Mouse (Mus musculus): Measurements from ENCODE around the gene Cadm1.

Cadm1 gene

DNA sequence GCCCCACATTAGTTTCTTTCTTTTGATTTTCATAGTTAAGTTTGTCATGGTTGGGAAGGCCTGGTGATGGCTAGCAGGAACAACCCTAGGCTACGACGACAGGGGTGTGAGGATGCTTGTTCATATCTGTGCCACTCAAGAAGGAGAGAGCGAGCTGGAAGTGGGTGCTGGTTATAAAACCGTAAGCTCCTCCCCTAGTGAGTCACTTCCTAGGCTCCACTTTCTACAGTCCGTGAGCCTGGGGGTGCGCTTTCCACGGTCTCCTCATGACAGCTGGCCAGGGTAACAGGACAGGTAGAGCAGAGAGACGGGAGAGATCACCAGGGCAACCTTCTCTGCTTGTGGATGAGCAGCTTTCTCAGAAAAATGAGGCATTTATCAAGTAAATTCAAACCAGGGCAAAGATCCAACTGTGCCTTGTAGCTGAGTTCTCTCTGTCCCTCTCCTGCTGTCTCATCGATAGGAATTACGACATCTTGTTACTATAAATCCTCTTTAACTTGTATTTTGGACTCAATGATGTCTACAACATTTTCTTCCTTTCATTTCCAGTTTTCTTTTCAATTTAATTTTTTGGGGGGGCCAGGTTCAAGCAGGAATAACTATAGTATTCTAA, 23.1 kb downstream of the Cadm1 start:
- no peak for DNase-seq

DNA sequence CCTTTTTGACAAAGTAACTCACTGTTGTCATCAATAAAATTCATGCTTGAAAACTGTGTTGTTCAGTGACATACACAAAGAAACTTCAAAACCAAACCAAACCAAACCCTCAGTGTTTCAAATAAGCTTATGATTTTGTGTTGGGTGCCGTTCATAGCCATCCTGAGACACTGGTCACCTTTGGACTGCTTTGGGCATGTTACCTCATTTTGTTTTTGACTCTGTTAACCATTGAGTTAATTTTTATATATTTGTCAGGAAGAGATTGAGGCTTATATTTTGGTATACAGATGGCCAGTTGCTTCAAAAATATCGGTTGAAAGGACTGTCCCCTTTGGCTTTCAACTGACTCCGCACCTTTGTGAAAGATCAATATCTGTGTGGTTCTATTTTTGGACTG, 30.8 kb downstream of the Cadm1 start:
- DNase-seq, result no peak

DNA sequence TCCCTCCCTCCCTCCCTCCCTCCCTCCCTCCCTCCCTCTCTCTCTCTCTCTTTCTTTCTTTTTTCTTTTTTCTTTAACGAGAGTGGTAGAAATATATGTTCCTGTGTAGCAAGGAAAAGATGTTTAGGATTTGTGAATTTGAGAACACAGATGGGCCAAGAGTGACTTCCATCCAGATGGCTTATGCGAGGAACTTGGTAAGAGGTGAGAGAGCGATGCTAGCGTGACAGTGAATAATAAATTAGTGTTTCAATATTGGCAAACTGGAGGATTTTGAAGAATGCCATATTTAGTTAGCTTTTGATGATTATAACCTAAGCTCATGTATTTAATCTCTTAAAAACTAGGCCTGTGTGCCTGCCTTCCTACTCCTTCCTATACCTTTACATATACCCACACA, 31.6 kb downstream of the Cadm1 start:
- no peak for DNase-seq

DNA sequence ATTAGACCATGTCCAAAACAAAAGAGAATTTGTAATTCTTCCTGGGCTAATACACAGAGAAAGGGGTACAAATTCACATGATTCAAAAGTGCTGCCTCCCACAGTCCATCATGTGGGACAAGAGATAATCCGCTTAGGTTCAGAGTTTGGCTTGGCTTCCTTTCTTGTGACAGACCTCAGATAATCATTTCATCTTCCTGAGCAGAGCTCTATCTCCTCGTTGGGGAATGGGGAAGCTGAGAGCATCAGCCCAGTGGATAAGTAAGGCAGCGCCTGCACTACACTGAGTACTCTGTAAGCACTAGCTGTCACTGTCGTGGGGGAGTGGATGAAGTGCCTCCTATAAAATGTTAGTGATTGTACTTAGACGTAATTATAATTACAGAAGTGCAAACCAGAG, 35.1 kb downstream of the Cadm1 start:
- no peak for DNase-seq

DNA sequence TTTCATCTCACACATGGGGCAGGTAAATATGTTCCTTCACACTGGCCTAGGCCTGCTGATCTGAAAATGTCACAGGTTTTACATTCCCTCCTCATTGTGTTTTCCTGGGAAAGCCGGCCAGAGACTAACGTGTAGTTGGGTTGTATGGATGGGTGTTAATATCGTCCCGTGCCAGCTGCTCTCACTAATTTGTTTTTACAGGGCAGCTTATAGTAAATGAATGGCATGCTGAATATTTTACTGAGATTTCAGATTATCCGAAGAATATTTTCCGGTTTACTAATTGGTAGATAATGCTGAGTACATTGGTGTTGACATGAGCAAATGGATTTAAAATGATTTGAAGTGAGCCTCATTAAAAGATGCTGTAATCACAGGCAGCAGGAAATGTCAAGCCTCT, 37.9 kb downstream of the Cadm1 start:
- no peak for DNase-seq

DNA sequence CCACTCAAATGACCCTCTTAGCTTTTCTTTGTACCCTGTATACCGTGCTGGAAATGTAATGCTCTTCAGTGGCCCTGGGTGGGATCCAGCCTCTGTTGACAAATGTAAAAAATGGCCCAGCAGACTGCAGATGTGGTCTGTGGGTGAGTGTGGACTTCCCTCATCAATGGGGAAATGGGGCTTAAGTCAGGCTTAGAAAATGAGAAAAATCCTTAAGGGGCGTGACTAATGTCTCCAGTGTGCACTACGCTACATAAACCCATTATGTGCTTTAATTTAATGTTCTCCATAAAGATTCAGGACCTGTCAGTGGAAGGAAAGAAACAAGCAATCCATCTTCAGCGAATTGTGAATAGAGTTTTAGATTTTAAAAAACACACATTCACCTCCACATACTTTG, 40.2 kb downstream of the Cadm1 start:
- no peak for DNase-seq

DNA sequence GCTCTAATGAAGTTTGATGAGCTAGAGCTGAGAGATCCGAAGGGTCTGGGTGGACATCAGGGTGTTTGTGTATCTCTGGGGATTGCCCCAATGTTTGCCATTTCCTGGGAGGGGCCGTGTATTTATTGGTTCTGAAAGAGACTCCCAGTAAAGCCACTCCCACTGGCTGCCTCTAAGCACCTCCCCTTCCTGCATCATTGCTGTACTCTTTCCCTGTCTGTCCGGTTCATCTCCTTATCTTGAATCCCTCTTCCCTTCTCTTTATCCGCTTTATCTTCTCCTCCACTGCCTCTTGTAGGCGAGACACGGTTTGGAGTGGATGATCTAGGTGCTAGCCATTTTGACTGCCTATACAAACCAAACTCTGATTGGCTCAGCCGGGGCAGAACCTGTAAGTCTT, 41.5 kb downstream of the Cadm1 start:
- DNase-seq, result no peak

DNA sequence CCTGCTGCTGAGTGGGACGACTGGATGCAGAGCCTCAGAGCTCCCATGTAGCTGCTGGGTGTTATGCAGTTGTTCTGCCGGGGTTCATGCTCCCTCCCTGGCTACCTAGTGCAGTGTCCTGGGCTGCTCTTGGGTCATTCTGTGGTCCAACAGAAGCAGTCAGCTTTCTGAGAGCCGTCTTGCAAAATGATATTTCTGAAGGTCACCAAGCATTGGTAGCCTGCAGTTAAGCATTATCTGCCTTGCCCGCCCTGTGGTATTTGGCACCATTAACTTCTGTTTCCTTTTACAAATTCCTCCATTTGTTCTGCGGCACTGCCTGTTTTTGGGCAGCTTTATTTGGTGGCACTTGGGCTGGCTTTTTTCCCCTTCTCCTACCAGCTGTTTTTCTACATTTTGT, 42.2 kb downstream of the Cadm1 start:
- no peak for DNase-seq

DNA sequence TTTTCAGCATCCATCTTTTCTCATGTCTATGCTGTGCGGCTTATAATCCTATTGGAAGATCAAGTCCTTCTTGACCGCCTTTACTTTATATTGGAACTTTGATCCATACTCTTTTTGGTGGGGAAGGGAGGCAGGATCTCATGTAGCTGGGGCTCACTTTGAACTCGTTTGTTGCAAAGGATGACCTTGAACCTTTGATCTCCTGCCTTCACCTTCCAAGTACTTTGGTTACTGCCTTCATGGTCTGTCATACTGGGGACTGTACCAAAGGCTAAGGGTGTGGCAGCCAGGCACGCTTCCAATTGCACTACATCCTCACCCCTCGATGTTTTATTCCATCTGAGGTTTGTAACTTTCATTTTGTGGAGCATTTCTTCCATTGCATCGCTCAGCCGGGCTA, 43.5 kb downstream of the Cadm1 start:
- DNase-seq, result no peak

DNA sequence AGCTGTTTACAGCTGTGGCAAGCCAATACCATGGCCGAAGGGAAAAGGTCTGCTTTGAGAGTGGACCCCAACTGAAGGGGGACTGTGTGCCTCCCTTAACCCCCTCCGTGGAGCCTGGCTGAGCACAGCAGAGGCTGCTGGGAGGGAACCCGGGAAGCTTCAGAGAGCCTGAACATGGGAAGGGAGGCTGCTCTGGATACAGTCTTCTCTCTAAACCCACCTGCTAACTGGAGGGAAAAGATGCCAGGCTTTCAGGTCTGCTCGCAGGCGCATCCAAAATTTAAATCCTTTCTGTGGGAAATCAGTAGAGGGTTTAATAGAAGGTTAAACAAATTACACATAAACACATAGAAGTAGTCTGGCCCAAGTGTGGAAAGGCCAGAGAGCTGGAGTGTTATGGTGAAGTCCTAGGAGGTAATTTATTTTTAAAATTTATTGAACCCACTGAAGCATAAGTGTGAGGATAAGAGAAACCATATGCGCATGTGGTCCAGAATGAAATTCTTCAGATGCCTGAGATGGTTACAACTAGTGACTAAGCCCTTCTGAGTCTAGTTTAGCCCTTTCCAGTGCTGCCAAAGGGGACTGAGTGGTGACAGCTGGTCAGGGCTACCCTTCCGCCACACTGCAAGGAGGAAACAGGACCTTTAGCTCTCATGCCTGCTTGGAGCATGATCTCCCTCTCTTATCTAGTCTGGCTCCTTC, 44.9 kb downstream of the Cadm1 start:
- no peak for DNase-seq

DNA sequence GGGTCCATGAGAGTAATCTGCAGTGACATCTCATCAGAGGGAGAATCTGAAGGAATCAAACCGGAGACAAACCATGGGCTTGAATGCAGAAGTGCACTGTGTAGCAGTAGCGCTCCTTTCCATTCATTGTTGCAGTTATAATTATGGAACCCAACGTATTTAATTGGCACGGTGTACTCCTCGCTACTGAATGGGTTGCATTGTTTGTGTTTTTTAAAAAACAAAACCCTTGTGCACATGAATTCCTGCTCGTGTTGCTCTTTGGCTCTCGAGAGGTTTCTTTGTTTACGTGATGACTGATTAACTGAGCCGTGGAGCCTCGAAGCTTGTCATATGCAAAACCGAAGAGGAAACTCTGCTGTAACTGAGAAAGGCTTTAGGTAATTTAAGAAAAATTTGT, 45.8 kb downstream of the Cadm1 start:
- DNase-seq, result no peak

DNA sequence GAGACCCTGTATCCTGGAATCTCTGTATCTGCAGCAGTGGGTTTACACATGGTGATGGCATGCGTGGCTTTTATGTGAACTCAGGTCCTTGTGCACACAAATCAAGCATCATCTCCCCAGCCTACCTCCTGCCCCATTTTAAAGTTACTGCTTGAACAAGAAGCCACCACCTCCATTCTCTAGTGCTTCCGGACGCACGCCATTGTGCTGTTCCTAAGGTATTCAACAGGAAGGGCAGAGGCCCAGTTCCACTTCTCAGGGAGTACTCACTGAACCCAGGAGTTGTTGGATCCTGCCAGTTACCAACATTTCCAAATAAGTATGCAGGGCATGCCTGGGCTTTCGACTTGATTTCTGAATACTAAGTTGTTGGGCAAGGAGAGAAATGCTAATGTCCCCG, 49.5 kb downstream of the Cadm1 start:
- DNase-seq, result no peak

DNA sequence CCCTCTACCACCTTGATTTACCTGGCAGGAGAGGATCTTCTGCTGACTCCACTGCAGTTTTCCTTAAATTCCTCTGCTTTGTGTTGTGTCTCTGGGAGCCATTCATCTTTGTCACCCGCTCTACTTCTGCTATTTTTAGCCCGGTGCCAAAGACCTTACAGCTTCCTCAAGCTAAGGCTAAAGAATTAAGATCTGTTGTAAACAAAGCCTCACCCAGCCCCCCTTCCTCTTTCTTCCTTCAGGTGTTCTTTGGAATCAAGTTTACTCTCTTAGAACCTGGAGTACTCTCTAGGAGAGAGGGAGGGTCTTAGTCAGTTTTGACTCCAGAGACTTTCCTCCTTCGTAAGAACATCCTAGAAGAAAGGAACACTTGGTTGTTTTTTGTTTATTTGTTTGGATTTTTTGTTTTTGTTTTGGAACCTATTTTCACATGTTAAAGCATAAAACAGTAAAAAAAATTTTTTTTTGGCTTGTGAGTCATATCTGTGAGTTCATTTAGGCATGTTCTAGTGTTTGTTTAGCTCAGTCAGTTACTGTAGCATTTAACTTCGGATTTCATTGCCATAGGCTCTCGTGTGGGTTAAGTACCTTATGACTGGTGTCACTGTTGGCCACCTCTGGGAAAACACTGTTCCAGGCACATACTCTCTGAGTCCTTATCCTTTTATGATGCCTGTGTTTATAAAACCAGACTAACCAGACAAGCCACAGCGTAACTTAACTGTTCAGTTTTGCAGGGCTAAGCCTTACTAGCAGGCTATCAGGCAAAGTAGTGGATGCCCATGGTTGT, 51.8 kb downstream of the Cadm1 start:
- no peak for DNase-seq

DNA sequence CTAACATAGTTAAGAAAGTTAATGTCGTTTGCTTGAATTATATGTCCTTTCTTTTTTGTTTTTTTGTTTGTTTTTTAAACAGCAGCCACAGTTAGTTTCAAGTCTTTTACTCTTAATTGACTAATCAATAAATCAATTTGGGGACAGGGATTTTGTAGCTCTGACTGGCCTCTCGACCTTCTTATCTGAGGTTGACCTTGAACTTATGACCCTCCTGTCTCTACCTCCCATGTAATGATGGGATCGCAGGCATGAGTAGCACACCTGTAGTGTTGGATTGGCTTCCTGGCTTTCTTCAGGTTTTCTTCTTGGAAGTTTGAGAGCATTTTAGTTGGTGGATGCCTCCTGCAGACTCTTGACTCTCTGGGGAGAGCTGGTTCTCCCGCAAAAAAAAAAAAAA, 53.3 kb downstream of the Cadm1 start:
- DNase-seq, result no peak

DNA sequence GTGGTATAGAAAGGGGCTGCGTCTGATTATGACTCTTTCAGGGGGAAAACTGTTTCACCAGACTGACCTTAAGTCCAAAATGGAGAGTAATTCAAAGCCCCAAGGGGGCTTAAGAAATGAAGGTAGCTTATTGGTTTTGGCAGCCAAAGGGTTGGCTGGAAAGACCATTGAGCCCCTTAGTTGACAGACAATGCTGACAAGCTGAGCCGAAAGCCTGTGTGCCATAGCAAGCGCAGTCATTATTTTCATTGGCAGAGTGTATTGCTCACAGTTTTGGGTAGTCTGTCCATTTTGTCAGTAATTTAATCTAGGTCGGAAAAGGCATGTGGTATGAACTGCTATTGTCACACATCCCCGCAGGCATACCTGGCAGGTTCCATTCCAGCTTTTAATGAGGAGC, 56.2 kb downstream of the Cadm1 start:
- no peak for DNase-seq

DNA sequence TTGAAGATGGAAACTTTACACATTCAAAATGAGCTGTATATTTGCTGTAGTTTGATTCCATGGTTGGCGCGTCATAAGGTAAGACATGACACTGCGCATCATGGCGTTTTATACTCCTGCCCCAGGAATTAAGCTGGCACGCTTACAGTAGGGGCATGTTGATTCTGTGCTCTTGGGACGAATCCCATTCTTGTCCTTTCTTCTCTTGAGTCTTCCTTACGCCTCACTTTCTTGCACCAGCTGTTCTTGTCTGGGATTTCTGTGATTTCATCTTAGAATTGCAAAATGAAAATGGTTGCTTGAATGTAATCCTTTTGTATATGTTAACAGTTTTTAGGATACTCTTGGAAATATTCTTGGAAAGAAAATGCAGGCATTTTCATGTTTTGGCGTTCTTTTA, 56.9 kb downstream of the Cadm1 start:
- no peak for DNase-seq

DNA sequence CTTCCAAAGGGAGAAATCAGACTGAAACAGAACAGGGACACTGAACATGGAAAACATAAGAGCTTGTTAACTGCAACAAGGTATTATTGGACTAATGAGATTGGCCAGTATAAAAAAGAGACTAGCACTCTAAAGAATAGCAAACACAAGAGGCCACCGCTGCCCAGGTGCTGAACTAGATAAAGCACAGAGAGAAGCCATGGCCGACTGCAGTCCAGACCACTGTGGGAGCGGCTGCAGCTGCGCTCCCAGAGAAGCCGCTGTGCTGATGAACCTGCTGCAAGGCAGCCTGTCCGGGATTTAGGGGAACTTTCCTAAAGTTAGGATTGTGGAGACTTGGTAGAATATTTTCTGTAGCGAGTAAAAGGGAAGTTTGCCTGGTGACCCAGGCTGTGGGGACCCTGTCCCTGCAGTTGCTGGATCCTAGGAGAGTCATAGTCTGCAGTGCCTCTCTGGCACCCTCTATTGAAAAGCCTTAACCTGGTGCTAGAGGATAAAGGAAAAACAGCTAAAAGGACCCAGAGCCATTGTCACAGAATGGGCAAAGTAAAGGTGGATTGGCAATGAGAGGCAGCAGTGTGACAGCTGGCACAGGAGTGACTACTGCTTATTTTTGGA, 57.7 kb downstream of the Cadm1 start:
- DNase-seq, result no peak

DNA sequence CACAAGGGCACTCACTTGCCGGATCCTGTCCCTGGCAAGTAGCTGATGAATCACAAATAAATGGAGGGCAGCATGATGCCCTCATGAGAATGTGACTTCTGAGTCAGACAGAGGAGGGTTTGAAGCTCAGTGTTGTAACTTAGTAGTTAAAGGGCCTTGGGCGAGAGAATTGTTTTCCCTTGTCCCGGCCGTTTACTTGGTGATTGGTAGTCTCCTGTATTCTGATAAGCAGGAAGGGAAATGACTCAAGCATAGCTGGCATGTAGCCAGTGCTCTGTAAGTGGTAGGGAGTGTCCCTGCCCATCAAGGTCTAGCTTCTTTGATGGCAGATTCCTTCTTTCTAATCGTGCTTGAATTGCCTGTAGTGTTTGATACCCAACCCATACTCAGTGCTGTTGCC, 59.9 kb downstream of the Cadm1 start:
- DNase-seq, result no peak

DNA sequence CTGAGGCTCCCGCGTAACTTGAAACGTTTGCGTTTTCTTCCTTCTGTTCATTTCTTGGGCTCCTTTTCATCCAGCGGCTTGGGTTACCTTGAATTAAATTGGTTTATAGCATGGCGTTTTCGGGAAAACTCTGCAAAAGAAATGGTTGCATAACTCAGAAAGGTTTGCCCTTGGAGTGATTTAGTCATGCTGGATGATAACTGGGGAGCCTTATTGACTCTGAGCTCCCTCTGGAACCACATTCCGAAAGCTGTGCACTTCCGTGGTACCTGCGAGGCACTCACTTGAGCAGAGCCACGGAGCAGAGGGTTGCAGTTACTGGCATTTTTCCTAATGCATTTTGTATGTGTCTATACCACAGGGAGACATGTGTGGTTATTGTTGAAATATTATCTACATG, 71.6 kb downstream of the Cadm1 start:
- no peak for DNase-seq

DNA sequence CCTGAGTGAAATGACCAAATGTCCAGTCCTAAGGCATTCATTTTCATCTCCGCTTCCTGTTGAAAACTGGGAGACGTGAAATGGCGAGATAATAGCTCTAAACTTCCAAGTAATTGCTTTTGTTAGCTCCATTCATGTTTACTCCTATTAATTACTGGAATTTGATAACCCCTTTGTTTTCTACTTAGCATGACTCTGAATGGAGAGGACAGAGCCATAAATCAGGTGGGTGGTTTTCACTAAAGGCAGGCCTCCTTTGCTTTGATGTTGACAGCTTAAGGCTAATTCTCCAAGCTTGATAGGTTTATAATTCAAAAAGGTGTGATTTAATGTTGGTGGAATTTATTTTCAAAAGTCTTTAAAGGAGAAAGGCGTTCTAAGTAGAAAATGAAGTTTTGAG, 74.0 kb downstream of the Cadm1 start:
- no peak for DNase-seq

DNA sequence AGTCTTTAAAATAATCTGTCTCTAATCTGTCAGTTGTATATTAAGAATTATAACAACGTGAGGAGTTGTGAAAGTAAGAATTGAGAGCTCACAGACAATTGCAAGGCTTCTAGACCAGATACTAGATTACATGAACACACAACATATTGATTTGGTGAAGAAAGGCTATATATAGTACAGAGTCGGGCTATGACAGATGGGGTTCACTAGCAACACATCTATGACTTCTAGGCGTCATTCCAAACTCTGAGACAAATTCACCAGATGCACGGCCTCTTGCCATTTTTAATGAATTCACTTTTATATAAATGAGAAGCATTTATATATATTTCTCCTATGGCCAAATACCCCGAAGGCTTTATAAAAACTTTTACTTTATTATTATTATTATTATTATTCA, 75.7 kb downstream of the Cadm1 start:
- DNase-seq, result no peak

DNA sequence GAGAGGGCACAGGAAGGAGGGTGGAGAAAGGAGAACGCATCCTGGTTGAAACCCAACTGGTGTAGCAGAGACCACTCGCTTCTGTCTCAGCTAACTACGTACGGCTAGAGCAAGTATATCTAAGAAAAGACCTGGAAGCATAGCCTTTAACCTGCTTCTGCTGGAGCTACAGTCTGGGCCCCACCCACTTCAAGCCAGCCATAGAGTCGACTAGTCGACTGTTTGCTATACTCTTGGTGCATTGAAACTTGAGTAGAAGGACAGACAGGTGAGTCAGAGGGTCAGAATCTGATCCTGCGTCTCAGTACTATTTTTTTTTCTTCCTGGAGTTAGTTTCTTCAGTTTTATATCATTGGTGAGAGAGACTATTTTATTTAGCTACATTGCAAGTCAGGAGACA, 78.5 kb downstream of the Cadm1 start:
- no peak for DNase-seq

DNA sequence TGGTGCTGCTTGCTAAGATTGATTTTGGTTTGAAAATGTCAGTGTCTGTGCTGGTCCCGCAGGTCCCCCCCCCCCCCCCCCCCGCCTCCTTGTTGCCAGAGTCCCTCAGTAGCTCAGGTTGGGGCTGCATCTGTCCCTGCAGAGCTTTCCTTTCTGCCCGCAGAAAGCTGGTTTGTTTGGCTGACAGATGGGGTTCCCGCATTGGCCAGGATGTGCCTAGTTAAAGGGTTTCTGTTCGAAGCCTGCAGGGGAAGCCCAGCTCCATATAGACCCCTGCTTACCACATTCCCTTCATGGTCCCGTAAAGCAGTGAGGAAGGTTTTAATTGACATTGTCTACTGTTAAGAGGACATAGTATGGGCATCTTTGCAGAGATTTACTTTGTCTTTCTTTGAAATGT, 78.9 kb downstream of the Cadm1 start:
- no peak for DNase-seq

DNA sequence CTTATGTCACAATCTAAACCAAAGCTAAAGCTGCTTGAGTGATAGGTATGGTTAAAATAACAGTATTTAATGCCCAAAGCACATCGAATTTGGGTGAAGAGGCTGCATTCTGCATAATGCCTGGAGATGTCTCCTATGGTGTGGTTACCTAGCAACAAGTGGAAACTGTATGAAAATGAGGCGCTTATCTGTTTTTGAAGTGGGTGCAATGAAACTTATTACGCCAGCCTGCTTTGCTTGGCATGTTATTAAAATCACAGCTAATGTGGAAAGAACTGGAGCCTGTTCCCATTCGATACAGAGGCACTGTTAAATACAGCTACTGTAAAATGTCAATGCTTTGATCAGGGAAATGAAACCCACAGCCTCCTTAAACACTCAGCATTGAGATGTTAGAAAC, 79.5 kb downstream of the Cadm1 start:
- no peak for DNase-seq
